Mouse (Mus musculus): ENCODE data around the gene Gper1. TPM values are rescaled to one million over a fixed set of nuclear protein-coding genes. Genes with fewer than 3 reads are reported as not detected.
A peak's percentile ranks its signal among the peaks of the same experiment; 100 is the strongest.

Gene Gper1
- polyA plus RNA-seq, 1 experiment: 4.4 TPM

DNA sequence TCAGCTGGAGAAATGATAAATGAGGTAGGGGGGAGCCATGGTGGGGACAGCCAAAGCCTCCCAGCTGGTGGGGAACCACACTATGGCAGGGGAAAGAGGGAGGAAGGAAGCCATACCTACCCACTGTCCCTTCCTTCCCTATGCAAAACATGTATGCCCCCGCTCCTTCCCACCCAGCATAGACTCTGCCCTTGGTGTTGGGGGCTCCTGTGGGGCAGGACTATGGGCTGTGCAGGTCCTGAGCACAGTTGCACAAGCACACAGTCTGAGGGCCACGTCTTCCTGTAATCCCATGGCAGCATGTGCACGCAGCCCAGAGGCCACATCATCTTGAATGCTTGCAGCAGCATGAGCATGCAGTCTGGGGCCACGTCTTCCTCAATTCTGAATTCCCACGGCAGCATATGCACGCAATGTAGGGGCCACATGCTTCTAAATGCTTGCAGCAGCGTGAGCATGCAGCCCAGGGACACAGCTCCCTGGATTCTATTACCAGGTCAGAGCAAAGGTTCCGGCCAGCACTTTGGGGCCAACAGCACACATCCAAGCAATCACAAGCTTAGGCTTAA is 19.2 kb upstream of the Gper1 start:
- Histone ChIP-seq H3K27ac (ENCODE audit: insufficient read depth, low read length) (no peak overlapping the region), H3K4me3 (replicated peaks; ENCODE audit: insufficient read depth, low read depth, low read length) (no peak overlapping the region), H3K4me1 (ENCODE audit: control insufficient read depth, insufficient read depth, low read length) (peaks cover 32% of the 10 kb centered on the region), H3K27me3 (ENCODE audit: control insufficient read depth, insufficient read depth, low read length) (no peaks in the 10 kb centered on the region)
- TF ChIP-seq CTCF (IDR thresholded peaks at IDR 0.05; ENCODE audit: borderline replicate concordance, insufficient read depth, low read depth, low read length) (no peak), POLR2A (IDR thresholded peaks at IDR 0.05; ENCODE audit: borderline replicate concordance, insufficient read depth, low read length) (no peak)
- DNase-seq: no peak
- 98% methylated on average over 8 of the region's 8 CpGs for WGBS

DNA sequence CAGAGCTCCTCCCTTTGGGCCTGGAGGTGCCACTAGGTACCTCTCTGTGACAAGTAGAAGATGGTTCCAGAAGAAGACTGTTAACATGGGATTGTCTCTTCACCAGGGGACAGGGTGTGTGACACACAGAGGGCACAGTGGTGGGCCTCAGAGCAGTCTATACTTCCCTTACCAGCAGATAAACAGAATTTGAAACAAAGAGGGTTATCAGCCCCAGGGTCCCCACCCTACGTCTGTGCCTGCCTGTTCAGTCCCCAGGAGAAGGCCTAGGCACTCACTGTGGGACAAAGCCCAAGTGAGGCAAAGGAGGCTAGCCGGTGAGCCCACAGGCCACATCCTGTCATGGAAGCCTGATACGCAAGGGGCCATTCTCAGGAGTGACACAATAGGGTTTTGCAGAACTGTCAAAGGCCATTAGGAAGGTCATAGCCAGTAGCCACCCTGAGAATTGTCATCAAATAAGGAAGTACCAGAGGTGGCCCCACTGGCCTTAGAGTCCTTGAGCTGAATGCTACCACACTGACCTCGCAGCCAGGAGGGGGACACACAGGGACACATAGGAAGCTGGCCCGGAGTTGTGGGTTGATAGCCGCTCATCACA is 18.1 kb upstream of the Gper1 start, which contains the start of gene C130050O18Rik:
Gene C130050O18Rik (plus strand): TSS at position 480 of the 601 bp plus-strand sequence.
- Histone ChIP-seq H3K27me3 (ENCODE audit: control insufficient read depth, insufficient read depth, low read length) (no peaks in the 10 kb centered on the region), H3K4me1 (ENCODE audit: control insufficient read depth, insufficient read depth, low read length) (peaks cover 29% of the 10 kb centered on the region), H3K4me3 (replicated peaks; ENCODE audit: insufficient read depth, low read depth, low read length) (no peak within 1 kb of the TSS), H3K27ac (ENCODE audit: insufficient read depth, low read length) (no peak within 1 kb of the TSS)
- 92% methylated on average over 6 of the region's 6 CpGs for WGBS
- no peak for TF ChIP-seq CTCF (IDR thresholded peaks at IDR 0.05; ENCODE audit: borderline replicate concordance, insufficient read depth, low read depth, low read length)
- TF ChIP-seq POLR2A (IDR thresholded peaks at IDR 0.05; ENCODE audit: borderline replicate concordance, insufficient read depth, low read length): no peak
- no peak for DNase-seq

DNA sequence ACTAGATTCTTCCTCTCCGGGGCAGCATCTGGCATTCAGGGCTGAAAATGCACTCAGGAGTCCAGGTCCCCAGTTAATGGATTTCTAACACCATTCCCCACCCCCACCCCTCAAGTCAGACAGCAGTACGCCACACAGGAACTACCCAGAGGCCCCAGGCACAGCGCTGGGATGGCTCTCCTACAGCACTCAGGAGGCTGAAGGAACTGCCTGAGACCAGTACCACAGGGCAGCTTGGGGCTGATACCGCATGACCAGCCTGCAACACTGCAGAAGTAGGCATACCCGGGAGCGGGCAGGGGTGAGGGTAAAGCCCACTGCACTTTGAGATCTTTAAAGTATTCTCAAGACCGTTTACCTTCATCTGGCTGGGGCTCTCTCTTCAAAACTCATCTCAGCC is 17.5 kb upstream of the Gper1 start:
- peaks cover 27% of the 10 kb centered on the region for H3K4me1 ChIP-seq (ENCODE audit: control insufficient read depth, insufficient read depth, low read length)
- no peaks in the 10 kb centered on the region for H3K27me3 ChIP-seq (ENCODE audit: control insufficient read depth, insufficient read depth, low read length)
- WGBS: 92% methylated on average over 7 of the region's 7 CpGs
- DNase-seq: no peak
- no peak for TF ChIP-seq CTCF (IDR thresholded peaks at IDR 0.05; ENCODE audit: borderline replicate concordance, insufficient read depth, low read depth, low read length)
- TF ChIP-seq POLR2A (IDR thresholded peaks at IDR 0.05; ENCODE audit: borderline replicate concordance, insufficient read depth, low read length): no peak
- no peak overlapping the region for H3K27ac ChIP-seq (ENCODE audit: insufficient read depth, low read length)
- no peak overlapping the region for H3K4me3 ChIP-seq (replicated peaks; ENCODE audit: insufficient read depth, low read depth, low read length)

DNA sequence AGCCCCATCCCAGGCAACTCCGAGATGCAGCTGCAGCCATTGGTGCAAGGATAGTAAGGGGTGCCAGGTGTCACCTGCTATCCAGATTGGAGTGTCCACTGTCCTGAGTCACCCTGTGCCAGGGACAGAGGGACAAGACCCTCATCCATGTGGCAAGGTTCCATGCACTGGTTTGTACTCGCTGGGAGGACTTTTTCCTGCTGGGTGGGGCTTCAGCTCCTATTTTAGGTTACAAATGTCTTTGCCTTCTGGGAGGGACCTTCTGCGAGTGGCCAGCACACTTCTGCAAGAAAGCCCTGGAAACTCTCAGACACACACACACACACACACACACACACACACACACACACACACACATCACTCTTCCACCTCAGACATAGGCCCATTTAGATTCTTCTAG is 17.0 kb upstream of the Gper1 start:
- peaks cover 32% of the 10 kb centered on the region for H3K4me1 ChIP-seq (ENCODE audit: control insufficient read depth, insufficient read depth, low read length)
- no peak overlapping the region for H3K27ac ChIP-seq (ENCODE audit: insufficient read depth, low read length)
- 62% methylated on average over 3 of the region's 3 CpGs for WGBS
- H3K4me3 ChIP-seq (replicated peaks; ENCODE audit: insufficient read depth, low read depth, low read length): no peak overlapping the region
- no peak for TF ChIP-seq POLR2A (IDR thresholded peaks at IDR 0.05; ENCODE audit: borderline replicate concordance, insufficient read depth, low read length)
- no peak for TF ChIP-seq CTCF (IDR thresholded peaks at IDR 0.05; ENCODE audit: borderline replicate concordance, insufficient read depth, low read depth, low read length)
- no peak for DNase-seq
- no peaks in the 10 kb centered on the region for H3K27me3 ChIP-seq (ENCODE audit: control insufficient read depth, insufficient read depth, low read length)

DNA sequence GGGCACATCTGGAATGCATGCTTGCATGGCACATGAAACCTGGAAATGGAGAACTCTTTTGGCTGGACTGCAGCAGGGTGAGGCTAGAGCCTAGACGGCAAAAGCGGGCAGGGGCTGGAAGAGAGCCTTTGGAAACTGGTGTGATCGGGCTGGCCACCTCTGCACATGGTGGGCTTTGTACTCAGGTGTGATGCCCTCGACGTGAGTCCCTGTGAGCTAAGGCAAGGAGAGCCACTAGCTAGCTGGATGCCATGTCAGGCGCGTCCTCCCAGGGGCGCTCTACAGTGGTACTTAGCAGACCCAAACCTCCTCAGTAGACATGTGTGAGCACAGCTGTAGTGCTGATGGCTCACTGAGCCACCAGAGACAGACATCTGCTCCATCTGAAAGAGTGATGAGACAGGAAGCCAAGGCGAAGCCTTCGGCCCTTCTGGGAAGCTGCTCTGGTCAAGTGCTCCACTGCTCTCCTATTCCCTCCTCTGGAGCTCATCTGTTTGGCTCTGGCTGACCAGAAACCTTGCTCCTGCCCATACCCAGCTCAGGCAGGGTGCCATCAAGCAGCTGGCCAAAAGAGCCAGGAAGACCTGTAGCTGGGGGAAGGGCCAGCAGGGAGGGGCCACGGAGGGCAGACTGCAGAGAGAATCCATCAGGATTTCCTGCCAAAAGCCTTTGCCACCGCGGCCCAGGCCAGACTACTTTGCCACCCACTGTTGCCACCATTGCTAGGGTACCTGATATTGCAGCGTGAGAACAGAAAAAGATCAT is 15.6 kb upstream of the Gper1 start:
- WGBS: 69% methylated on average over 14 of the region's 14 CpGs
- peaks cover 42% of the 10 kb centered on the region for H3K4me1 ChIP-seq (ENCODE audit: control insufficient read depth, insufficient read depth, low read length)
- no peak overlapping the region for H3K4me3 ChIP-seq (replicated peaks; ENCODE audit: insufficient read depth, low read depth, low read length)
- H3K27me3 ChIP-seq (ENCODE audit: control insufficient read depth, insufficient read depth, low read length): no peaks in the 10 kb centered on the region
- H3K27ac ChIP-seq (ENCODE audit: insufficient read depth, low read length): no peak overlapping the region
- TF ChIP-seq CTCF (IDR thresholded peaks at IDR 0.05; ENCODE audit: borderline replicate concordance, insufficient read depth, low read depth, low read length): no peak
- TF ChIP-seq POLR2A (IDR thresholded peaks at IDR 0.05; ENCODE audit: borderline replicate concordance, insufficient read depth, low read length): no peak
- no peak for DNase-seq

DNA sequence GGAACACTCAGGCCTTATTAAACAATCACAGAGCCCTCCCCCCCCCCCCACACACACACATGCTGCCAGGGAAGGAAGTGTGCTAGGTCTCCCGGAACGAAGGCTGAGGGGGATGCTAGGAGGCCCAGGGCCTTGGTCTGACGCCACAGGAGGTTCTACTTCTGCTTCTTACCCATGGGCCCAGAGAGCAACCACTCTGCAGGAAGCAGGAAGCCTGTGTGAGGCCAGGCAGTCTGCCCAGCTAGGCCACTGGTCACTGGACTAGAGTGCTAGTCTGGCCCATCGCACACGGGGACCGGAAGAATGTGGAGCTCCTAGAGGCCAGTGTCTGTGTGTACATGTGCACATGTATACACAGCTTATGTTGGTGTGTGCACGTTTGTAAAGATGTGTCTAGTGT is 14.4 kb upstream of the Gper1 start:
- Histone ChIP-seq H3K27ac (ENCODE audit: insufficient read depth, low read length) (no peak overlapping the region), H3K4me1 (ENCODE audit: control insufficient read depth, insufficient read depth, low read length) (peaks cover 37% of the 10 kb centered on the region), H3K4me3 (replicated peaks; ENCODE audit: insufficient read depth, low read depth, low read length) (no peak overlapping the region), H3K27me3 (ENCODE audit: control insufficient read depth, insufficient read depth, low read length) (no peaks in the 10 kb centered on the region)
- no peak for DNase-seq
- 45% methylated on average over 7 of the region's 7 CpGs for WGBS
- TF ChIP-seq POLR2A (IDR thresholded peaks at IDR 0.05; ENCODE audit: borderline replicate concordance, insufficient read depth, low read length) (no peak), CTCF (IDR thresholded peaks at IDR 0.05; ENCODE audit: borderline replicate concordance, insufficient read depth, low read depth, low read length) (no peak)

DNA sequence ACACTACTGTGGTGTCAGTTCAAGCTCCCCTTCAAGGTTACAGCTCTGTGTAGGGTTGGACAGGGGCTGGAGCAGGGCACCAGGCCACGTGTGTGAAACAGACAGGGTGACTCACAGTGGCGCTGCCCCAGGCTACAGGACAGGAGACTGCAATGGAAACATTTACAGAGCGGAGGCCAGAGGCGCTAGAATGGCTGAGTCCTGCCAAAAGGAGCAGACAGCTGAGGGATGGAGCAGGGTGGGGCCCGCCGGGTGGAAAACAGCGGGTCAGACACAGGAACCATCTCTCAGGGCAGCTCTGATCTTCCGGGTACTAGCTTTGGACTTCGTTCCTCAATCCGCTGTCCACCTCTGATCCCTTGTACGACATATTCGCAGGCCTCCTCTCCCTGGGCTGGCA is 13.5 kb upstream of the Gper1 start:
- peak in 1 of 2 experiments; percentile 40 for DNase-seq
- Histone ChIP-seq H3K27ac (ENCODE audit: insufficient read depth, low read length) (no peak overlapping the region), H3K4me1 (ENCODE audit: control insufficient read depth, insufficient read depth, low read length) (peaks cover 40% of the 10 kb centered on the region), H3K4me3 (replicated peaks; ENCODE audit: insufficient read depth, low read depth, low read length) (no peak overlapping the region), H3K27me3 (ENCODE audit: control insufficient read depth, insufficient read depth, low read length) (no peaks in the 10 kb centered on the region)
- TF ChIP-seq CTCF (IDR thresholded peaks at IDR 0.05; ENCODE audit: borderline replicate concordance, insufficient read depth, low read depth, low read length) (no peak), POLR2A (IDR thresholded peaks at IDR 0.05; ENCODE audit: borderline replicate concordance, insufficient read depth, low read length) (no peak)
- WGBS: 70% methylated on average over 12 of the region's 12 CpGs
